Mouse (Mus musculus): Measurements from ENCODE around the gene Rarg. TPM values are rescaled to one million over a fixed set of nuclear protein-coding genes. Genes with fewer than 3 reads are reported as not detected.

Gene Rarg
- polyA plus RNA-seq, 1 experiment from 2014 or later = 27.2 TPM

GRCm38 (mm10) chr15:102192820-102193386 lies 64.4 kb downstream of the Rarg start:
- no peaks in the 10 kb centered on the region for H3K27me3 ChIP-seq (ENCODE audit: control insufficient read depth, insufficient read depth, low read length)
- no peaks in the 10 kb centered on the region for H3K9me3 ChIP-seq (ENCODE audit: control insufficient read depth, low read length)
- DNase-seq (ENCODE audit: low spot score) (no peak), ATAC-seq (ENCODE audit: low FRiP score, low TSS enrichment) (no peak)
- no peak overlapping the region for H3K4me3 ChIP-seq (ENCODE audit: low read depth, low read length)
- H3K4me2 ChIP-seq (replicated peaks; ENCODE audit: low read depth) = no peak overlapping the region
- no peak for TF ChIP-seq CTCF (IDR thresholded peaks at IDR 0.05; ENCODE audit: low read depth)
- TF ChIP-seq EP300 (optimal IDR thresholded peaks at IDR 0.05) = no peak
- 44% methylated on average over 5 of the region's 5 CpGs for WGBS
- H3K27ac ChIP-seq (replicated peaks) = no peak overlapping the region
- no peaks in the 10 kb centered on the region for H3K4me1 ChIP-seq (replicated peaks; ENCODE audit: control insufficient read depth, insufficient read depth)
- no peaks in the 10 kb centered on the region for H3K36me3 ChIP-seq (ENCODE audit: control insufficient read depth, insufficient read depth, low read length)
- H3K9ac ChIP-seq (ENCODE audit: low read length) = no peak overlapping the region

- H3K27ac ChIP-seq (replicated peaks) = no peak overlapping the region
These were observed 65.0 kb downstream of the Rarg start for GRCm38 (mm10) chr15:102192271-102192812.

GRCm38 (mm10) chr15:102191699-102192098 lies 65.6 kb downstream of the Rarg start:
- Histone ChIP-seq H3K4me2 (replicated peaks; ENCODE audit: low read depth) (no peak overlapping the region), H3K4me3 (ENCODE audit: low read depth, low read length) (no peak overlapping the region), H3K27ac (replicated peaks) (no peak overlapping the region), H3K9ac (ENCODE audit: low read length) (no peak overlapping the region), H3K27me3 (ENCODE audit: control insufficient read depth, insufficient read depth, low read length) (no peaks in the 10 kb centered on the region), H3K9me3 (ENCODE audit: control insufficient read depth, low read length) (no peaks in the 10 kb centered on the region), H3K4me1 (replicated peaks; ENCODE audit: control insufficient read depth, insufficient read depth) (no peaks in the 10 kb centered on the region), H3K36me3 (ENCODE audit: control insufficient read depth, insufficient read depth, low read length) (no peaks in the 10 kb centered on the region)
- WGBS = 48% methylated on average over 7 of the region's 7 CpGs
- TF ChIP-seq CTCF (IDR thresholded peaks at IDR 0.05; ENCODE audit: low read depth) (no peak), EP300 (optimal IDR thresholded peaks at IDR 0.05) (no peak)
- ATAC-seq (ENCODE audit: low FRiP score, low TSS enrichment) (no peak), DNase-seq (ENCODE audit: low spot score) (no peak)

More at GRCm38 (mm10) chr15:102192271-102192812, 65.0 kb downstream of the Rarg start:
- H3K27me3 ChIP-seq (ENCODE audit: control insufficient read depth, insufficient read depth, low read length) = no peaks in the 10 kb centered on the region
- H3K4me2 ChIP-seq (replicated peaks; ENCODE audit: low read depth) = no peak overlapping the region
- ATAC-seq (ENCODE audit: low FRiP score, low TSS enrichment) (no peak), DNase-seq (ENCODE audit: low spot score) (no peak)
- 58% methylated on average over 7 of the region's 7 CpGs for WGBS
- no peaks in the 10 kb centered on the region for H3K36me3 ChIP-seq (ENCODE audit: control insufficient read depth, insufficient read depth, low read length)
- H3K9ac ChIP-seq (ENCODE audit: low read length) = peak overlapping the region; percentile 18; the same call in 1 of the 2 replicates
- no peak for TF ChIP-seq EP300 (optimal IDR thresholded peaks at IDR 0.05)
- H3K4me1 ChIP-seq (replicated peaks; ENCODE audit: control insufficient read depth, insufficient read depth) = no peaks in the 10 kb centered on the region
- no peak overlapping the region for H3K4me3 ChIP-seq (ENCODE audit: low read depth, low read length)
- no peaks in the 10 kb centered on the region for H3K9me3 ChIP-seq (ENCODE audit: control insufficient read depth, low read length)

- Histone ChIP-seq H3K27ac (replicated peaks) (no peak overlapping the region), H3K4me2 (replicated peaks; ENCODE audit: low read depth) (no peak overlapping the region), H3K9me3 (ENCODE audit: control insufficient read depth, low read length) (no peaks in the 10 kb centered on the region), H3K36me3 (ENCODE audit: control insufficient read depth, insufficient read depth, low read length) (peaks cover 4% of the 10 kb centered on the region; the same call in 1 of the 2 replicates), H3K4me3 (ENCODE audit: low read depth, low read length) (no peak overlapping the region), H3K9ac (ENCODE audit: low read length) (no peak overlapping the region), H3K27me3 (ENCODE audit: control insufficient read depth, insufficient read depth, low read length) (no peaks in the 10 kb centered on the region), H3K4me1 (replicated peaks; ENCODE audit: control insufficient read depth, insufficient read depth) (no peaks in the 10 kb centered on the region)
- ATAC-seq (ENCODE audit: low FRiP score, low TSS enrichment) (peak; percentile 39; the same call in 1 of the 2 replicates), DNase-seq (ENCODE audit: low spot score) (peak; percentile 32)
- no peak for TF ChIP-seq EP300 (optimal IDR thresholded peaks at IDR 0.05)
- TF ChIP-seq CTCF (IDR thresholded peaks at IDR 0.05; ENCODE audit: low read depth) = no peak
- WGBS = 50% methylated on average over 6 of the region's 6 CpGs
These were observed 68.4 kb downstream of the Rarg start for GRCm38 (mm10) chr15:102188883-102189282.

- no peak overlapping the region for H3K4me3 ChIP-seq (ENCODE audit: low read depth, low read length)
- H3K4me1 ChIP-seq (replicated peaks; ENCODE audit: control insufficient read depth, insufficient read depth) = no peaks in the 10 kb centered on the region
- H3K4me2 ChIP-seq (replicated peaks; ENCODE audit: low read depth) = no peak overlapping the region
- no peaks in the 10 kb centered on the region for H3K27me3 ChIP-seq (ENCODE audit: control insufficient read depth, insufficient read depth, low read length)
- WGBS = 72% methylated on average over 10 of the region's 10 CpGs
- ATAC-seq (ENCODE audit: low FRiP score, low TSS enrichment) (no peak), DNase-seq (ENCODE audit: low spot score) (no peak)
- no peak for TF ChIP-seq EP300 (optimal IDR thresholded peaks at IDR 0.05)
- TF ChIP-seq CTCF (IDR thresholded peaks at IDR 0.05; ENCODE audit: low read depth) = no peak
- no peak overlapping the region for H3K9ac ChIP-seq (ENCODE audit: low read length)
- peaks cover 4% of the 10 kb centered on the region; the same call in 1 of the 2 replicates for H3K36me3 ChIP-seq (ENCODE audit: control insufficient read depth, insufficient read depth, low read length)
- H3K9me3 ChIP-seq (ENCODE audit: control insufficient read depth, low read length) = no peaks in the 10 kb centered on the region
- H3K27ac ChIP-seq (replicated peaks) = no peak overlapping the region
These were observed 69.2 kb downstream of the Rarg start for GRCm38 (mm10) chr15:102188096-102188495.

- WGBS = 75% methylated on average over 11 of the region's 11 CpGs
These were observed 71.1 kb downstream of the Rarg start for GRCm38 (mm10) chr15:102186239-102186638.

More at GRCm38 (mm10) chr15:102186239-102186638, 71.1 kb downstream of the Rarg start:
- DNase-seq (ENCODE audit: low spot score) (no peak), ATAC-seq (ENCODE audit: low FRiP score, low TSS enrichment) (no peak)
- H3K27ac ChIP-seq (replicated peaks) = no peak overlapping the region
- no peak overlapping the region for H3K4me2 ChIP-seq (replicated peaks; ENCODE audit: low read depth)
- H3K27me3 ChIP-seq (ENCODE audit: control insufficient read depth, insufficient read depth, low read length) = no peaks in the 10 kb centered on the region
- H3K9ac ChIP-seq (ENCODE audit: low read length) = no peak overlapping the region
- H3K4me1 ChIP-seq (replicated peaks; ENCODE audit: control insufficient read depth, insufficient read depth) = no peaks in the 10 kb centered on the region
- peaks cover 4% of the 10 kb centered on the region; the same call in 1 of the 2 replicates for H3K36me3 ChIP-seq (ENCODE audit: control insufficient read depth, insufficient read depth, low read length)
- no peak overlapping the region for H3K4me3 ChIP-seq (ENCODE audit: low read depth, low read length)
- no peaks in the 10 kb centered on the region for H3K9me3 ChIP-seq (ENCODE audit: control insufficient read depth, low read length)
- no peak for TF ChIP-seq CTCF (IDR thresholded peaks at IDR 0.05; ENCODE audit: low read depth)
- TF ChIP-seq EP300 (optimal IDR thresholded peaks at IDR 0.05) = no peak

Other genes starting within 250 kb of the Rarg start
- gene Krt18, start 229.3 kb downstream of the Rarg start, polyA plus RNA-seq (2015; fragmentation: Nextera tagmentation; extraction: Ambion mirVana) = 715 and 753 TPM in 2 replicates
- 46.5 and 48.4 TPM in 2 replicates for gene Eif4b, start 183.7 kb downstream of the Rarg start, polyA plus RNA-seq (2015; fragmentation: Nextera tagmentation; extraction: Ambion mirVana)
- 11.9 and 15.5 TPM in 2 replicates for gene Tns2, start 157.1 kb downstream of the Rarg start, polyA plus RNA-seq (2015; fragmentation: Nextera tagmentation; extraction: Ambion mirVana)
- gene Spryd3, start 121.3 kb downstream of the Rarg start, polyA plus RNA-seq (2015; fragmentation: Nextera tagmentation; extraction: Ambion mirVana) = 28.5 and 29.0 TPM in 2 replicates
- 30.6 and 39.5 TPM in 2 replicates for gene Igfbp6, start 113.2 kb downstream of the Rarg start, polyA plus RNA-seq (2015; fragmentation: Nextera tagmentation; extraction: Ambion mirVana)
- 5.9 and 6.0 TPM in 2 replicates for gene Soat2, start 107.0 kb downstream of the Rarg start, polyA plus RNA-seq (2015; fragmentation: Nextera tagmentation; extraction: Ambion mirVana)
- gene Zfp740, start 54.3 kb downstream of the Rarg start, polyA plus RNA-seq (2015; fragmentation: Nextera tagmentation; extraction: Ambion mirVana) = 19.9 and 20.2 TPM in 2 replicates
- 32.1 and 39.4 TPM in 2 replicates for gene Csad, start 52.8 kb downstream of the Rarg start, polyA plus RNA-seq (2015; fragmentation: Nextera tagmentation; extraction: Ambion mirVana)
- gene Itgb7, start 25.6 kb downstream of the Rarg start, polyA plus RNA-seq (2015; fragmentation: Nextera tagmentation; extraction: Ambion mirVana) = 1.2 TPM in 2 replicates
- 0.10 and 0.12 TPM in 2 replicates for gene Gm9918, start 13.0 kb upstream of the Rarg start, polyA plus RNA-seq (2015; fragmentation: Nextera tagmentation; extraction: Ambion mirVana)
- gene Mfsd5, start 21.9 kb upstream of the Rarg start, polyA plus RNA-seq (2015; fragmentation: Nextera tagmentation; extraction: Ambion mirVana) = 81.6 and 83.6 TPM in 2 replicates
- 2.2 and 4.0 TPM in 2 replicates for gene Espl1, start 38.7 kb upstream of the Rarg start, polyA plus RNA-seq (2015; fragmentation: Nextera tagmentation; extraction: Ambion mirVana)
- 321 and 336 TPM in 2 replicates for gene Pfdn5, start 68.6 kb upstream of the Rarg start, polyA plus RNA-seq (2015; fragmentation: Nextera tagmentation; extraction: Ambion mirVana)
- 39.7 and 44.8 TPM in 2 replicates for gene Myg1, start 74.2 kb upstream of the Rarg start, polyA plus RNA-seq (2015; fragmentation: Nextera tagmentation; extraction: Ambion mirVana)
- gene Aaas, start 93.3 kb upstream of the Rarg start, polyA plus RNA-seq (2015; fragmentation: Nextera tagmentation; extraction: Ambion mirVana) = 21.1 and 21.7 TPM in 2 replicates
- 0.40 and 0.41 TPM in 2 replicates for gene Sp7, start 109.7 kb upstream of the Rarg start, polyA plus RNA-seq (2015; fragmentation: Nextera tagmentation; extraction: Ambion mirVana)
- 4.4 and 4.7 TPM in 2 replicates for gene Sp1, start 148.6 kb upstream of the Rarg start, polyA plus RNA-seq (2015; fragmentation: Nextera tagmentation; extraction: Ambion mirVana)
- gene Amhr2, start 187.8 kb upstream of the Rarg start, polyA plus RNA-seq (2015; fragmentation: Nextera tagmentation; extraction: Ambion mirVana) = 0.42 and 0.80 TPM in 2 replicates
- 339 and 365 TPM in 2 replicates for gene Prr13, start 201.5 kb upstream of the Rarg start, polyA plus RNA-seq (2015; fragmentation: Nextera tagmentation; extraction: Ambion mirVana)
- gene Pcbp2, start 213.0 kb upstream of the Rarg start, polyA plus RNA-seq (2015; fragmentation: Nextera tagmentation; extraction: Ambion mirVana) = 90.7 and 96.2 TPM in 2 replicates
- gene Gm10337, start 246.2 kb upstream of the Rarg start, polyA plus RNA-seq (2015; fragmentation: Nextera tagmentation; extraction: Ambion mirVana) = not detected in 2 replicates